Mouse (Mus musculus): Measurements from ENCODE around the gene Capn15. TPM values are rescaled to one million over a fixed set of nuclear protein-coding genes. Genes with fewer than 3 reads are reported as not detected.
A peak's percentile ranks its signal among the peaks of the same experiment; 100 is the strongest.

The Capn15 gene
- polyA plus RNA-seq, 1 experiment from 2014 or later, result 34.6 TPM

- H3K4me2 ChIP-seq (replicated peaks), result peak overlapping the region; percentile 65; the same call in 1 of the 2 replicates
These were observed 42.9 kb downstream of the Capn15 start for GRCm38 (mm10) chr17:25942597-25943151.

GRCm38 (mm10) chr17:25941511-25942241, 43.9 kb downstream of the Capn15 start:
- Histone ChIP-seq H3K4me2 (replicated peaks) (peak overlapping the region; percentile 65), H3K27ac (peak overlapping the region; percentile 93), H3K4me3 (peak overlapping the region; percentile 81), H3K27me3 (no peaks in the 10 kb centered on the region), H3K9ac (peak overlapping the region; percentile 93), H3K36me3 (peaks cover 14% of the 10 kb centered on the region), H3K4me1 (peaks cover 20% of the 10 kb centered on the region), H3K9me3 (no peaks in the 10 kb centered on the region)
- WGBS, result 3% methylated on average over 54 of the region's 54 CpGs
- ATAC-seq (ENCODE audit: insufficient number of reproducible peaks, insufficient read depth, low FRiP score, low TSS enrichment), result peak; percentile 44; the same call in 1 of the 2 replicates

More at GRCm38 (mm10) chr17:25942597-25943151, 42.9 kb downstream of the Capn15 start:
- Histone ChIP-seq H3K9ac (no peak overlapping the region), H3K4me1 (peaks cover 20% of the 10 kb centered on the region), H3K27me3 (no peaks in the 10 kb centered on the region), H3K4me3 (peak overlapping the region; percentile 81), H3K27ac (no peak overlapping the region), H3K9me3 (no peaks in the 10 kb centered on the region), H3K36me3 (peaks cover 4% of the 10 kb centered on the region; the same call in 1 of the 2 replicates)
- ATAC-seq (ENCODE audit: insufficient number of reproducible peaks, insufficient read depth, low FRiP score, low TSS enrichment), result no peak
- WGBS, result 86% methylated on average over 2 of the region's 2 CpGs

GRCm38 (mm10) chr17:25934526-25934925, 51.1 kb downstream of the Capn15 start:
- no peak overlapping the region for H3K4me2 ChIP-seq (replicated peaks)
- WGBS, result 81% methylated on average over 1 of the region's 1 CpGs
- peaks cover 1% of the 10 kb centered on the region; the same call in 1 of the 2 replicates for H3K4me1 ChIP-seq
- H3K27me3 ChIP-seq, result no peaks in the 10 kb centered on the region
- H3K36me3 ChIP-seq, result peaks cover 75% of the 10 kb centered on the region
- H3K4me3 ChIP-seq, result no peak overlapping the region
- no peak overlapping the region for H3K27ac ChIP-seq
- H3K9ac ChIP-seq, result no peak overlapping the region
- no peaks in the 10 kb centered on the region for H3K9me3 ChIP-seq
- ATAC-seq (ENCODE audit: insufficient number of reproducible peaks, insufficient read depth, low FRiP score, low TSS enrichment), result no peak

GRCm38 (mm10) chr17:25925348-25925747, 60.2 kb downstream of the Capn15 start:
- Histone ChIP-seq H3K4me1 (0 out of 2 replicates have a peak, but pooled peaks cover 4% of the 10 kb centered on the region), H3K36me3 (peaks cover 45% of the 10 kb centered on the region)
- no peak for ATAC-seq (ENCODE audit: insufficient number of reproducible peaks, insufficient read depth, low FRiP score, low TSS enrichment)

GRCm38 (mm10) chr17:25922120-25922519, 63.5 kb downstream of the Capn15 start:
- Histone ChIP-seq H3K9me3 (no peaks in the 10 kb centered on the region), H3K27me3 (no peaks in the 10 kb centered on the region), H3K4me1 (peaks cover 17% of the 10 kb centered on the region), H3K4me3 (no peak overlapping the region), H3K4me2 (replicated peaks) (no peak overlapping the region), H3K27ac (no peak overlapping the region), H3K9ac (no peak overlapping the region), H3K36me3 (peaks cover 16% of the 10 kb centered on the region)
- WGBS, result 86% methylated on average over 5 of the region's 5 CpGs
- ATAC-seq (ENCODE audit: insufficient number of reproducible peaks, insufficient read depth, low FRiP score, low TSS enrichment), result no peak

More at GRCm38 (mm10) chr17:25925348-25925747, 60.2 kb downstream of the Capn15 start:
- H3K4me3 ChIP-seq, result no peak overlapping the region
- H3K9me3 ChIP-seq, result no peaks in the 10 kb centered on the region
- no peak overlapping the region for H3K27ac ChIP-seq
- 76% methylated on average over 2 of the region's 2 CpGs for WGBS
- H3K27me3 ChIP-seq, result no peaks in the 10 kb centered on the region
- no peak overlapping the region for H3K9ac ChIP-seq
- no peak overlapping the region for H3K4me2 ChIP-seq (replicated peaks)

- Histone ChIP-seq H3K9me3 (no peaks in the 10 kb centered on the region), H3K4me2 (replicated peaks) (peak overlapping the region; percentile 80), H3K4me1 (peaks cover 17% of the 10 kb centered on the region), H3K36me3 (no peaks in the 10 kb centered on the region), H3K9ac (peak overlapping the region; percentile 71), H3K27me3 (no peaks in the 10 kb centered on the region), H3K4me3 (peak overlapping the region; percentile 95), H3K27ac (peak overlapping the region; percentile 86)
- peak; percentile 99 for ATAC-seq (ENCODE audit: insufficient number of reproducible peaks, insufficient read depth, low FRiP score, low TSS enrichment)
- under 1% methylated on average over 40 of the region's 40 CpGs for WGBS
These were observed 65.6 kb downstream of the Capn15 start for GRCm38 (mm10) chr17:25919786-25920642.

- no peaks in the 10 kb centered on the region for H3K36me3 ChIP-seq
- H3K9ac ChIP-seq, result peak within 1 kb of the TSS; percentile 71
- under 1% methylated on average over 61 of the region's 78 CpGs for WGBS
- ATAC-seq (ENCODE audit: insufficient number of reproducible peaks, insufficient read depth, low FRiP score, low TSS enrichment), result no peak
- H3K4me3 ChIP-seq, result peak within 1 kb of the TSS; percentile 95
- H3K9me3 ChIP-seq, result no peaks in the 10 kb centered on the region
- H3K4me2 ChIP-seq (replicated peaks), result peak within 1 kb of the TSS; percentile 80
- peak within 1 kb of the TSS; percentile 86 for H3K27ac ChIP-seq
- no peaks in the 10 kb centered on the region for H3K27me3 ChIP-seq
- H3K4me1 ChIP-seq, result peaks cover 17% of the 10 kb centered on the region
These were observed 66.3 kb downstream of the Capn15 start, which contains the start of gene Rab40c for GRCm38 (mm10) chr17:25919144-25919785. Gene Rab40c, minus strand, starts transcription at chr17:25919727.

GRCm38 (mm10) chr17:25918037-25918750, 67.4 kb downstream of the Capn15 start:
- H3K27me3 ChIP-seq, result no peaks in the 10 kb centered on the region
- H3K36me3 ChIP-seq, result no peaks in the 10 kb centered on the region
- H3K4me2 ChIP-seq (replicated peaks), result peak overlapping the region; percentile 80
- peak overlapping the region; percentile 95 for H3K4me3 ChIP-seq
- no peaks in the 10 kb centered on the region for H3K9me3 ChIP-seq
- ATAC-seq (ENCODE audit: insufficient number of reproducible peaks, insufficient read depth, low FRiP score, low TSS enrichment), result no peak
- WGBS, result 83% methylated on average over 9 of the region's 9 CpGs
- peak overlapping the region; percentile 71 for H3K9ac ChIP-seq
- H3K4me1 ChIP-seq, result peaks cover 17% of the 10 kb centered on the region
- H3K27ac ChIP-seq, result no peak overlapping the region

- H3K36me3 ChIP-seq, result 0 out of 2 replicates have a peak, but pooled peaks cover 1% of the 10 kb centered on the region
- H3K27me3 ChIP-seq, result no peaks in the 10 kb centered on the region
- no peak overlapping the region for H3K9ac ChIP-seq
- no peak overlapping the region for H3K4me3 ChIP-seq
- no peak overlapping the region for H3K27ac ChIP-seq
- H3K4me1 ChIP-seq, result peaks cover 17% of the 10 kb centered on the region
- 85% methylated on average over 8 of the region's 8 CpGs for WGBS
- H3K9me3 ChIP-seq, result no peaks in the 10 kb centered on the region
- no peak for ATAC-seq (ENCODE audit: insufficient number of reproducible peaks, insufficient read depth, low FRiP score, low TSS enrichment)
- no peak overlapping the region for H3K4me2 ChIP-seq (replicated peaks)
These were observed 68.5 kb downstream of the Capn15 start for GRCm38 (mm10) chr17:25916931-25917647.

- WGBS, result 89% methylated on average over 4 of the region's 4 CpGs
- peaks cover 13% of the 10 kb centered on the region for H3K4me1 ChIP-seq
- no peaks in the 10 kb centered on the region for H3K9me3 ChIP-seq
- no peak overlapping the region for H3K9ac ChIP-seq
- no peak for ATAC-seq (ENCODE audit: insufficient number of reproducible peaks, insufficient read depth, low FRiP score, low TSS enrichment)
- H3K36me3 ChIP-seq, result 0 out of 2 replicates have a peak, but pooled peaks cover 4% of the 10 kb centered on the region
- H3K27me3 ChIP-seq, result no peaks in the 10 kb centered on the region
- no peak overlapping the region for H3K4me3 ChIP-seq
- H3K4me2 ChIP-seq (replicated peaks), result no peak overlapping the region
- H3K27ac ChIP-seq, result no peak overlapping the region
These were observed 71.3 kb downstream of the Capn15 start for GRCm38 (mm10) chr17:25914295-25914694.
